Mouse (Mus musculus): ENCODE results near the gene Vmn1r68. TPM values are rescaled to one million over a fixed set of nuclear protein-coding genes. Genes with fewer than 3 reads are reported as not detected.

Gene Vmn1r68
- polyA plus RNA-seq (2015; fragmentation: Nextera tagmentation; extraction: Ambion mirVana), result not detected in 2 replicates

GRCm38 (mm10) chr7:10558385-10558784 is at the start of gene Vmn1r68:
Gene Vmn1r68, minus strand, starts transcription at chr7:10558485.

GRCm38 (mm10) chr7:10494786-10495521 is 63.3 kb downstream of the Vmn1r68 start, which contains the start of gene Zik1:
Gene Zik1, minus strand, starts transcription at chr7:10495394.

Other genes with a start within 250 kb of the Vmn1r68 start
- gene Vmn1r67, start 115.2 kb downstream of the Vmn1r68 start, polyA plus RNA-seq (2015; fragmentation: Nextera tagmentation; extraction: Ambion mirVana), result not detected in 2 replicates
- gene Zik1, start 63.1 kb downstream of the Vmn1r68 start, polyA plus RNA-seq (2015; fragmentation: Nextera tagmentation; extraction: Ambion mirVana), result 3.3 and 4.3 TPM in 2 replicates
- not detected in 2 replicates for gene Vmn1r69, start 55.2 kb upstream of the Vmn1r68 start, polyA plus RNA-seq (2015; fragmentation: Nextera tagmentation; extraction: Ambion mirVana)
- not detected in 2 replicates for gene Vmn1r70, start 73.0 kb upstream of the Vmn1r68 start, polyA plus RNA-seq (2015; fragmentation: Nextera tagmentation; extraction: Ambion mirVana)
- gene Nlrp4b, start 129.3 kb upstream of the Vmn1r68 start, polyA plus RNA-seq (2015; fragmentation: Nextera tagmentation; extraction: Ambion mirVana), result not detected in 2 replicates
- gene Vmn1r71, start 195.9 kb upstream of the Vmn1r68 start, polyA plus RNA-seq (2015; fragmentation: Nextera tagmentation; extraction: Ambion mirVana), result not detected in 2 replicates

All from adrenal gland, postnatal 0 days (tissue).